In the genomic region with DNA sequence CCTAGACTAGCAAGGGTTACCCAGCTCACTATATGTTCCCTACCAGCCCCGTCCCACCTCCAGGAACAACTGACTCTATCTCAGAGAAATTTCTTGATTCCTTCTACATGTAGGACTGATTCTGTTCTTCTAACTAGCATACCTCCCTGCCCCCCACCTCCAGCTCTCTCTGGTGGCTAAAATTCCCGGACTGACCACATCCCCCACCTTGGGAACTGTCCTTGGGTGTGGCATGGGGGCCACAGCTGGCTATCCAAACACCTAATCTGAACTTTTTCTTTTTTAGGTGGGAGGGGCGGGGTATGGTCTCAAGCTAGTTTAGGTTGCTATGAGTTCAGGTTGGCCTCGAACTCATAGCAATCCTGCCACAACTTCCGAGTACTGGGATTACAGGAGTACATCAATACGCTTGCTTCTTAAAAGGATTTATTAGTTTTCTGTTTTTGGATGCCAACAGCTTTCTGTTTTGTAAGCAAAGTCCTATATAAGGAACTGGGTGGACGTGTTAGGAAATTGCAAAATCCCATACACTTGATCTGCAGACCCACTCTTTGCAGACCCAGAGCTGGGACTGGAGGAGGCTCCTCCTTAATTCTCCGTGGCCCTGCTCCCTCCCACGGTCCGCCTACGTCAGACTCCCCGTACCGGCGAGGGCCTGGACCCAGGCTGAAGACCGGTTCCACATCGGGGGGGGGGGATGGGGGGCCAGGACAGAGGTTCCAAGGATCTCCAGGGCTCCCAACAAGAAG, we compare ENCODE assay signal across 7 mouse cellular contexts. TPM values are rescaled to one million over a fixed set of nuclear protein-coding genes. Genes with fewer than 3 reads are reported as not detected.
DNase-seq lines count a peak whose midpoint lies in the region; ATAC-seq and TF ChIP-seq lines count a peak whose summit lies in the region.

No protein-coding gene starts in this region.

- peak overlapping the region; percentile 53 for H3K27ac ChIP-seq in cortical plate, adult 2 months (ENCODE audit: insufficient read depth, low read length)
- peak overlapping the region; percentile 95 for H3K27ac ChIP-seq in hindbrain, embryonic 10.5 days

- no peaks in the 10 kb centered on the region for H3K36me3 ChIP-seq in hindbrain, embryonic 10.5 days

- H3K4me3 ChIP-seq in lung, adult 2 months (replicated peaks; ENCODE audit: extremely low read depth, low read depth, low read length) = peak overlapping the region; percentile 83
- peak overlapping the region; percentile 55 for H3K4me3 ChIP-seq in cortical plate, adult 2 months (ENCODE audit: insufficient read depth, low read length)
- peak overlapping the region; percentile 81 for H3K4me3 ChIP-seq in hindbrain, embryonic 10.5 days

- no peak for DNase-seq in lung, adult 2 months
- DNase-seq in lung, postnatal 14 days = no peak
- DNase-seq in hindbrain, embryonic 10.5 days (ENCODE audit: low spot score) = no peak
- no peak for DNase-seq in right cerebral cortex, postnatal 14 days
- no peak for DNase-seq in adrenal gland, postnatal 14 days

- WGBS in lung, adult 2 months = 14% methylated on average over 16 of the region's 16 CpGs
- WGBS in hindbrain, embryonic 10.5 days = 19% methylated on average over 16 of the region's 16 CpGs

- H3K4me1 ChIP-seq in lung, adult 2 months (ENCODE audit: control insufficient read depth, insufficient read depth, low read length) = peaks cover 15% of the 10 kb centered on the region
- peaks cover 4% of the 10 kb centered on the region for H3K4me1 ChIP-seq in cortical plate, adult 2 months (ENCODE audit: control insufficient read depth, insufficient read depth, low read length)
- H3K4me1 ChIP-seq in hindbrain, embryonic 10.5 days (replicated peaks) = peaks cover 40% of the 10 kb centered on the region

- TF ChIP-seq CTCF in lung, adult 2 months (IDR thresholded peaks at IDR 0.05; ENCODE audit: insufficient read depth, low read length) = no peak
- TF ChIP-seq CTCF in cortical plate, adult 2 months (IDR thresholded peaks at IDR 0.05; ENCODE audit: extremely low read depth, insufficient read depth, low read length) = no peak

- no peaks in the 10 kb centered on the region for H3K9me3 ChIP-seq in hindbrain, embryonic 10.5 days

- no peaks in the 10 kb centered on the region for H3K27me3 ChIP-seq in hindbrain, embryonic 10.5 days (ENCODE audit: insufficient read depth, poor library complexity, severe bottlenecking)

- no peak for TF ChIP-seq POLR2A in lung, adult 2 months (IDR thresholded peaks at IDR 0.05; ENCODE audit: borderline replicate concordance, extremely low read depth, low read depth, low read length)
- TF ChIP-seq POLR2A in cortical plate, adult 2 months (IDR thresholded peaks at IDR 0.05; ENCODE audit: extremely low read depth, insufficient read depth, low read length) = no peak

- ATAC-seq in megakaryocyte progenitor cell, adult 5-6 weeks (replicated peaks; ENCODE audit: poor library complexity) = peak; percentile 55

RNA-seq across cellular contexts. Expression of a gene that starts 0.8 kb away (rescaled TPM):
- polyA plus RNA-seq in lung, adult 2 months (2012; rRNA removed) = 52.1 and 61.0 TPM in 2 replicates
- 23.8 and 27.8 TPM in 2 replicates for polyA plus RNA-seq in cortical plate, adult 2 months (2012; rRNA removed)
- polyA plus RNA-seq in hindbrain, embryonic 10.5 days (2016; fragmentation: Nextera tagmentation; extraction: Ambion mirVana) = 17.9 and 19.0 TPM in 2 replicates
- 8.5 and 9.9 TPM in 2 replicates for total RNA-seq in megakaryocyte progenitor cell, adult 5-6 weeks (2015)
- 4.9 and 11.2 TPM in 2 replicates for total RNA-seq in megakaryocyte progenitor cell, adult 5-6 weeks (2017)
- total RNA-seq in adrenal gland, postnatal 14 days (2021) = 60.1 and 60.3 TPM in 2 replicates
